Mouse (Mus musculus) E14TG2a.4 (cell line): Measurements from ENCODE around the gene 4933424G06Rik.

ENCODE experiments used
- H3K27me3 ChIP-seq: 2 replicates; pipeline ENCODE4 v1.6.1; 2014; ENCODE audit warnings: low read length, control low read depth; ENCODE audit not compliant: insufficient read depth
- H3K36me3 ChIP-seq: 2 replicates; pipeline ENCODE4 v1.6.1; 2014; ENCODE audit warnings: low read length, control low read depth; ENCODE audit not compliant: insufficient read depth
- H3K4me1 ChIP-seq: replicated peaks from 2 replicates; pipeline ENCODE4 v1.6.1; 2014; ENCODE audit warnings: low read depth, low read length, control low read depth
- H3K4me3 ChIP-seq: replicated peaks from 2 replicates; pipeline ENCODE4 v1.5.1; 2014; ENCODE audit warnings: mild to moderate bottlenecking, low read length
- H3K9me3 ChIP-seq: 2 replicates; pipeline ENCODE4 v1.6.1; 2014; ENCODE audit warnings: low read length, control low read depth
- CTCF ChIP-seq: conservative IDR thresholded peaks from 2 replicates; pipeline ENCODE4 v1.5.1; 2014; ENCODE audit warnings: low read length
- NANOG ChIP-seq: IDR thresholded peaks from 2 replicates; pipeline ENCODE4 v1.6.1; 2014; ENCODE audit warnings: borderline replicate concordance, low read length, mixed read lengths
- POU5F1 ChIP-seq: IDR thresholded peaks from 2 replicates; pipeline ENCODE4 v1.6.1; 2014; ENCODE audit warnings: low read length, borderline replicate concordance

The 4933424G06Rik gene

DNA sequence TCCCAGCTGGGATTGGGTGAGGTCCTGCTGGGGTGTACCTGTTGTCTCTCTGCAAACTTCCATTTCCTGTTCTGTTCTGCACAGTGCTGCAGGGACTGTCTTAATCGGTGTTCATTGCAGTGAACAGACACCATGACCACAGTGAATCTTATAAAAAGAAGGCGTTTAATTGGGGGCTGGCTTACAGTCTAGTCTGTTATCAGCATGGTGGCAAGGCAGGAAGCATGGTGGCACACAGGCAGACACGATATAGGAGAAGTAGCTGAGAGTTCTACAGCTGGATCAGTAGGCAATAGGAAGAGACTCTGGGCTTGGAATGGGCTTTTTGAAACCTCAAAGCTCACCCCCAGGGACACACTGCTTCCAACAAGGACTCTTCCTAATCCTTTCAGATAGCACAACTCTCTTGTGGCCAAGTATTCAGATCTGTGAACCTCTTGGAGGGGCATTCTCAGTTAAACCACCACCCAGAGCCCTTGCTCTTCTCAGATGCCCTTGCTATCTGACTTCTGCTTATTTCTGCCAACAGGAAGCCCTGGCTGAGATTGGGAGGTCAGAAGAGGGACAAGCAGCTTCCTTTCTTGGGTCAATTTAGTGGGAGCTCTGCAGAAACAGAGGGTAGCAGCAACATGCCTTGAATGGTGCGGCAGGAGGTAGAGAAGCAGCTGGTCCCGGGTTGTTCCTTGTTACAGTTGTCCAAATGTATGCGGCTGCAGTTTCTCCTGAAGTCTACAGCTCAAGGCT is 44.2 kb downstream of the 4933424G06Rik start:
- no peaks in the 10 kb centered on the region for H3K9me3 ChIP-seq
- peaks cover 18% of the 10 kb centered on the region for H3K27me3 ChIP-seq
- TF ChIP-seq POU5F1 = no peak
- TF ChIP-seq NANOG = no peak
- no peak for TF ChIP-seq CTCF
- peaks cover 17% of the 10 kb centered on the region for H3K4me1 ChIP-seq
- no peak overlapping the region for H3K4me3 ChIP-seq
- H3K36me3 ChIP-seq = no peaks in the 10 kb centered on the region

- no peaks in the 10 kb centered on the region for H3K9me3 ChIP-seq
- no peak for TF ChIP-seq POU5F1
- no peak for TF ChIP-seq NANOG
- no peak for TF ChIP-seq CTCF
- H3K36me3 ChIP-seq = no peaks in the 10 kb centered on the region
- peak overlapping the region; percentile 68 for H3K4me3 ChIP-seq
- H3K4me1 ChIP-seq = peaks cover 37% of the 10 kb centered on the region
- H3K27me3 ChIP-seq = peaks cover 46% of the 10 kb centered on the region
These were observed 48.6 kb downstream of the 4933424G06Rik start for GRCm38 (mm10) chr1:36758553-36758952.

DNA sequence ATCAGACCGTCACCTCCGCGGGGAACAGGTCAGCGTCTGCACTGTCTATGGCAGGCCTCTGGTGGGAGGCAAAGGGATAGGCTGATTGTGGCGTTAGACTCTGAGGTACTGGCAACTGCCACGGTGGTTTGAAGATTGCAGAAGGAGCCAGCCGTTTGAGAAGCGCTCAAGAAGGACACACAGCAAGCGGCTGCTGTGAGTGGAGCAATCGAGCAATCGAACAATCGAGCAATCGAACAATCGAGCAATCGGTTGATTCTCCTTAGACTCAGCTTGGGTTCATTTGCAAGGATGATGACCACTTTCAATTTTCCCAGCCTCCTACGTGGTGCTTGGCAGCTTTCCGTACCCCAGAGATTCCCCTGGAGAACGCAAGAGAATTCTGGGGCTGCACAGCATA is 49.1 kb downstream of the 4933424G06Rik start:
- Histone ChIP-seq H3K36me3 (no peaks in the 10 kb centered on the region), H3K9me3 (no peaks in the 10 kb centered on the region), H3K4me1 (peaks cover 37% of the 10 kb centered on the region), H3K4me3 (peak overlapping the region; percentile 68), H3K27me3 (peaks cover 49% of the 10 kb centered on the region)
- TF ChIP-seq NANOG (no peak), CTCF (no peak), POU5F1 (no peak)

- TF ChIP-seq NANOG (no peak), CTCF (no peak), POU5F1 (no peak)
- Histone ChIP-seq H3K9me3 (no peaks in the 10 kb centered on the region), H3K4me1 (peaks cover 37% of the 10 kb centered on the region), H3K27me3 (peaks cover 51% of the 10 kb centered on the region), H3K4me3 (no peak overlapping the region), H3K36me3 (no peaks in the 10 kb centered on the region)
These were observed 50.5 kb downstream of the 4933424G06Rik start for GRCm38 (mm10) chr1:36760401-36760800.

DNA sequence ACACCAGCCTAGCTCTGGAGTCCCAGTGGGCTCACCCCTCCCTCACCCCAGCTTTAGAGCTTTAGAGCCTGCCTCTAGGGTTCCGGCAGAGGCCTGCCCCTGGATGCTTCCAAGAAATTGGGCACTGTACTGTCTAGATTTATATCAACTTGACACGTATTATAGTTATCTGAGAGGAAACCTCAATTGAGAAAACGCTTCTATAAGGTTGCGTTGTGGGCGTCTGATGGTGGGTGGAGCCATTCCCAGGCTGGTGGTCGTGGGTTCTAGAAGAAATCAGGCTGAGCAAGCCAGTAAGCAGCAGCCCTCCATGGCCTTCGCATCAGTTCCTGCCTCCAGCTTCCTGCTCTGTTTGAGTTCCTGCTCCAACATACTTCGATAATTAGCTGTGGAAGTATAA is 51.1 kb downstream of the 4933424G06Rik start:
- Histone ChIP-seq H3K4me1 (peaks cover 37% of the 10 kb centered on the region), H3K36me3 (no peaks in the 10 kb centered on the region), H3K27me3 (peaks cover 57% of the 10 kb centered on the region), H3K9me3 (no peaks in the 10 kb centered on the region), H3K4me3 (no peak overlapping the region)
- no peak for TF ChIP-seq CTCF
- no peak for TF ChIP-seq NANOG

- peaks cover 56% of the 10 kb centered on the region for H3K27me3 ChIP-seq
- H3K36me3 ChIP-seq = no peaks in the 10 kb centered on the region
- H3K4me1 ChIP-seq = peaks cover 39% of the 10 kb centered on the region
- no peak within 1 kb of the TSS for H3K4me3 ChIP-seq
- TF ChIP-seq NANOG (no peak), CTCF (no peak), POU5F1 (no peak)
- H3K9me3 ChIP-seq = no peaks in the 10 kb centered on the region
These were observed 51.6 kb downstream of the 4933424G06Rik start, which contains the start of gene Zap70 for GRCm38 (mm10) chr1:36761568-36761967. Gene Zap70, plus strand, starts transcription at chr1:36761798.

GRCm38 (mm10) chr1:36766431-36767205 is 56.7 kb downstream of the 4933424G06Rik start:
- Histone ChIP-seq H3K9me3 (no peaks in the 10 kb centered on the region), H3K4me1 (peaks cover 53% of the 10 kb centered on the region), H3K36me3 (no peaks in the 10 kb centered on the region), H3K4me3 (no peak overlapping the region), H3K27me3 (peaks cover 45% of the 10 kb centered on the region)
- no peak for TF ChIP-seq CTCF
- no peak for TF ChIP-seq NANOG
- TF ChIP-seq POU5F1 = no peak

DNA sequence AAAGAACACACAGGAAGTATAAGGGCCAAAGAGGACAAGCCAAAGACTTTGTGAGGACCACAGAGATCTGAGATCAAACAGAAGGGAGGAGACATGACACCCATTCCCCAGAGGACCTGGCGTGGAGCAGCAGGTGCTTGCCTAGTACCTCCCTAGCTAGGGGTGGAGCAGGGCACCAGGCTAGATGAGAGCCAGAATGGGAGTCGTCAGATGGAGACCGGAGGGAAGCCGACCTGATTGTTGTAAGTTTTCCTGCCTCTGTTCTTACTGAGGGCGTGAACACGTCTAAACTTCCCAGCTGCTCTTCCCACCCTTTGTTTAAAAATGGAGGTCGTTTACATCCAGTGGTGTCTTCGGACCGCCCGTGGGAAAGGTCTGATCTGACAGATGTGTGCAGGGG is 57.4 kb downstream of the 4933424G06Rik start:
- H3K4me1 ChIP-seq = peaks cover 55% of the 10 kb centered on the region
- H3K4me3 ChIP-seq = no peak overlapping the region
- H3K9me3 ChIP-seq = no peaks in the 10 kb centered on the region
- no peaks in the 10 kb centered on the region for H3K36me3 ChIP-seq
- TF ChIP-seq CTCF = no peak
- H3K27me3 ChIP-seq = peaks cover 44% of the 10 kb centered on the region
